Mouse (Mus musculus): ENCODE measurements at regions not wholly inside any gene's neighbourhood (a gene's known extent, or its start where the extent isn't known, plus 50 kb on each side); places are given as distances from the start of the nearest gene placed in this dataset.

GRCm38 (mm10) chr8:77947702-77948101 is 223.4 kb upstream of the Ednra start:
- TF ChIP-seq CTCF (IDR thresholded peaks at IDR 0.05; ENCODE audit: borderline replicate concordance, extremely low read depth, insufficient read depth, insufficient read length) (no peak), POLR2A (IDR thresholded peaks at IDR 0.05; ENCODE audit: borderline replicate concordance, extremely low read depth, insufficient read depth, insufficient read length, poor library complexity, severe bottlenecking) (no peak)

Data from brain, embryonic 14.5 days (tissue).